Mouse (Mus musculus): ENCODE measurements around the gene Mettl27. TPM values are rescaled to one million over a fixed set of nuclear protein-coding genes. Genes with fewer than 3 reads are reported as not detected.
A peak's percentile ranks its signal among the peaks of the same experiment; 100 is the strongest.

The Mettl27 gene
- 1 to 10 TPM; 4.2 to 5.6 TPM for total RNA-seq (2021)
- long read RNA-seq, experiment 1, partial matches to known transcripts = 1 of 5 reads
- long read RNA-seq, experiment 1, other reads (novel, unspliced or antisense) = 2 of 5 reads
- long read RNA-seq, experiment 2, partial matches to known transcripts = 1 of 6 reads
- long read RNA-seq, experiment 2, other reads (novel, unspliced or antisense) = 1 of 6 reads

- peak; percentile 91 for DNase-seq (ENCODE audit: low spot score)
Observed at GRCm38 (mm10) chr5:134932179-134932902, at the start of gene Mettl27. TSS of gene Mettl27 (plus strand) at chr5:134932368.

DNA sequence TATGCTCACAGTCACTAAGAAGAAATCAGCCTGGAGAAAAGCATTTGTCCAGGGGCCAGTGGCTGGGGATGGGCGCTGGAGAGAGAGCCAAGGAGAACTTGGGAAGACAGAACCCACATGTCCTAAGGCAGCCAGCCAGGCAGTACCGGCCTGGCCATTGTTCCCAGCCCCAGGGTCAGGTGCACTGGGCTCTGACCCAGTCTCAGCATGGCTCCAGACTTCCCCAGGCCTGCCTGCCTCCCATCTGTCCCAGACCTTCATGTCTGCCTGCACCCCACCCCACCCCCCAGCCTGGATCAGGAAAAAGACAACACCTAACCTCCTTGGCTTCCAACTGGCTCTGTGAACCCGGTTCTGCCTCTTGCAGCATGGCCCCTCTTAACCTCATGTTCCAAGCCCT lies 49.1 kb upstream of the Mettl27 start:
- peak; percentile 36 for DNase-seq (ENCODE audit: low spot score)

- no peak for DNase-seq (ENCODE audit: low spot score)
Observed at GRCm38 (mm10) chr5:134887447-134888335, 44.5 kb upstream of the Mettl27 start.

DNA sequence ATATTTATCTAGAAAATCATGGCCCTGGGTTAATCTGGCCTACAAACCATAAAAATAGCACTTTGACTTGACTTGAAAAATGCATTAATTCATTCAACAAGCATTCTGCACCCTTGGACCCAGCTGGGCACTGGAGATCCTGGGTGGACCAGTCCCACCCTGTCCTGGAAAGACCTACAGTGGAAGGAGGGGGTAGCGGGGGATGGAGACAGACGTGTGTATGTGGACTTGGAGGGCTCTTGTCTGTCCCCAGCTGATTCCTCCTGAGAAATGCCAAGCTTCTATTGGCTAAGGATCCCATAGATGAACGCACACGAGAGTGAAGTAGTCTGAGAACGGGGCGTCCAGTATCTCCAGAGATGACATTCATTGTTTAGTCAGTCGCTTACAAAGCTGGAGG lies 43.7 kb upstream of the Mettl27 start:
- DNase-seq (ENCODE audit: low spot score) = no peak

GRCm38 (mm10) chr5:134890601-134891054 lies 41.5 kb upstream of the Mettl27 start:
- no peak for DNase-seq (ENCODE audit: low spot score)

GRCm38 (mm10) chr5:134891552-134891951 lies 40.6 kb upstream of the Mettl27 start:
- no peak for DNase-seq (ENCODE audit: low spot score)

GRCm38 (mm10) chr5:134892717-134893116 lies 39.5 kb upstream of the Mettl27 start:
- no peak for DNase-seq (ENCODE audit: low spot score)

- DNase-seq (ENCODE audit: low spot score) = peak; percentile 46
Observed at GRCm38 (mm10) chr5:134895291-134895690, 36.9 kb upstream of the Mettl27 start.

- DNase-seq (ENCODE audit: low spot score) = no peak
Observed at GRCm38 (mm10) chr5:134896965-134897364, 35.2 kb upstream of the Mettl27 start.

GRCm38 (mm10) chr5:134897596-134897995 lies 34.6 kb upstream of the Mettl27 start:
- DNase-seq (ENCODE audit: low spot score) = no peak

- peak; percentile 30 for DNase-seq (ENCODE audit: low spot score)
Observed at GRCm38 (mm10) chr5:134901012-134901643, 31.0 kb upstream of the Mettl27 start.

DNA sequence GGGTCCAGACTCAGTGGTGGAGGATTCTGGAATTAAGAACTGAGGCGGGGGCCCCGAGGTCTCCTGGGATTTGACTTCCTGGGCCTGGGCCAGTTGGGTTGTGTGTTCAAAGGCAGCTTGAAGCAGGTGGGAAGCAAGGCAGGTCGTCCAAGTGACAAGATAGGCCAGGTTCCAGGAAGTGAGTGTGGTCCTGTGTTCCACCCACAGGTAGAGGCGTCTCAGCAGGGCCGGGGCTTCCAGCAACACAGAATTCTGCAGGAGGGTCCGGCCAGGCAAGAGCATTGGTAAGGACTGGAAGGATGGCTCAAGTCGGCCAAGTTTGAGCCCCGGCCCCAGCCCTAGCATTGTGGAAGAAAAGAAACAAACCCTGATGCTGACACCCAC lies 30.5 kb upstream of the Mettl27 start:
- DNase-seq (ENCODE audit: low spot score) = no peak

- DNase-seq (ENCODE audit: low spot score) = no peak
Observed at GRCm38 (mm10) chr5:134906633-134907032, 25.5 kb upstream of the Mettl27 start, which contains the start of gene Tmem270. TSS of gene Tmem270 (minus strand) at chr5:134906733.

- peak; percentile 91 for DNase-seq (ENCODE audit: low spot score)
Observed at GRCm38 (mm10) chr5:134907135-134907534, 25.0 kb upstream of the Mettl27 start.

DNA sequence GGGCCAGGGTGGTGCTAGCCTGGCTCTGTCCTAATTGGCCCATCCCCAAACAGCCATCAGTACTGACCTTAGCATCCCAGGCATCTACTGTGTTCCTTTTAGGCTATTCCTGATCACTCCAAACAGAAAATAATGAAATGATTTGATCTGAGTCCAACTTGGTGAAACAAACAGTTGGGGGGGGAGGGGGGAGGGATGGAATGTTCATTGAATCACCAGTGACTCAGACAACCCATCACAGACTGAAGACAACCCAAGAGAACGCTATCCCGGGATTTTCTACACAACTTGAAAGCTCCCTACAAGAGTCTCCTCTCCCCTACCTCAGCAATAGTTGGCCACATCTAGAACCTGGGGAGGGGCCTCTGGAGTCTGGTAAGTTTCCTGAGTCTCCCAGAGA lies 20.3 kb upstream of the Mettl27 start:
- DNase-seq (ENCODE audit: low spot score) = no peak

DNA sequence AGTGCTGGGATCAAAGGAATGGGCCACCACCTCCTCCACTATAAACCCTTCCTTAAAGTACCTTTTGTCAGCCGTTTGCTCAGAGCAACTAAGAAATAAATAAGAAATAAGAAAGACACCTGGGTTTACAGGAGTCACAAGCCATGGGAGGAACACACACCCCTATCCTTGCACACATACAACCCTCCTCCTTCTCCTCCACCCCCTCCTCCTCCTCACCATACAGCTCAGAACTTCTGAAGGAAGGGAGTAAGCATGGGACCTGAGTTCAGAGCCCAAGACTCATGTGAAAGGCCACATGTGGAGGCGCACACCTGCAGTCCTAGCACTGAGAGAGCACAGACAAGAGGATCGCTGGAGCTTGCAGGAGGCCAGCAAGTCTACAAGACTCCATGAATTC lies 18.8 kb upstream of the Mettl27 start:
- no peak for DNase-seq (ENCODE audit: low spot score)

DNA sequence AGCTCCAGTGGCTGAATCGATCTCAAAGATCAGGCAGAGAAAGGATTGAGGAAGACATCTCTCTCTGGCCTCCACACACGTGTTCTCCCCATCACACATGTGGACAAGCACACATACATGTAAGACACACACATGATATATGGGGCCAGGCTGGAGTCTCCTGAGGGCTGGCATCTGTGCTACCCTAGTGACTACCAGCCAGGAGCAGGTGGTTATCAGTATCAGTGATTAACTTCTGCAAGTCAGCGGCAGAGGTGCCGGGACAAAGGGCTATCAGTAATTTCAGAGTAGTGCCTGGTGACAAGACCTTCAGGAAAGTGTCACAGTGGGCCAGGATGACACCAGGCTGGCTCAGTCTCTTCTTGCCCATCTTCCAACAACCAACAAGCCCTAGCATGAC lies 18.4 kb upstream of the Mettl27 start:
- no peak for DNase-seq (ENCODE audit: low spot score)

GRCm38 (mm10) chr5:134914510-134914909 lies 17.7 kb upstream of the Mettl27 start:
- no peak for DNase-seq (ENCODE audit: low spot score)

DNA sequence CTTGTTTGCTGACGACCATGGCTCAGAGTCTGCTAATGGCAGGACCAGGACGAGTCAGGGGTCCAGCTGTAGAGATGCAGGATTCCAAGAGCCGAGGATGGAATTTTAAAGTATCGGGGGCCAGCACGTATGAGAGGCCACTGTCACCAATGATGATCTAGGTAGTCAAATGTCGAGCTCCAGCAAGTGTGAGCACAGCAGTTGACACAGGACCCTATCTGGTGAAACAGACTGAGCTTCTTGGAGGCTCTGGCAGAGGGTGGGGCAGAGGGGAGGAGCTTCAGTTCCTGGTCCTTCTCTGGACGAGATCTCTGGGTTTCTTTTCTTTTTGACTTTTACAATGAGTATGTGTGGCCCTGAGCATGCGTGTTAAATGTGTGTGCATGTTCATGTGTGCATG lies 16.9 kb upstream of the Mettl27 start, which contains the start of gene Cldn13:
Cldn13 (minus strand) TSS at position 216 of the 400 bp plus-strand sequence.
- no peak for DNase-seq (ENCODE audit: low spot score)

- peak; percentile 52 for DNase-seq (ENCODE audit: low spot score)
Observed at GRCm38 (mm10) chr5:134918071-134918832, 13.9 kb upstream of the Mettl27 start.

DNA sequence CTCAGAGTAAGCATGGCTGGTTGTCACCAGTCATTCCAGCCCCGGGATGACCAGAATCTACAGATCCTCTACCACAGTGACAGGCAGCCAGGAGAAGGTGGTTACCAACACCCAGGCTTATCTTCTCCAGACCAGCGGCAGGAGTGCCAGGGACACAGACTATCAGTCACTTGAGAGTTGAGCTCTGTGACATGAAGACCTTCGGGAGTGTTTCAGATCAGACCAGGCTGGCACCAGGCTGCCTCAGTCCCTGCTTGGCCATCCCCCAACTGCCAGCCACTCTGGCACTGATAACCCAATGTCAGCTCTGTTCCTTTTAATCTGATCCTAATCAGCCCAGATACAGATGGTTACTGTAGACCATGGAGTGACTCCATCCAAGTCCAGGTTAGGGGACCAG lies 13.1 kb upstream of the Mettl27 start:
- DNase-seq (ENCODE audit: low spot score) = no peak
